Mouse (Mus musculus) forebrain, embryonic 15.5 days (tissue): ENCODE measurements around the gene Eefsec. TPM values are rescaled to one million over a fixed set of nuclear protein-coding genes. Genes with fewer than 3 reads are reported as not detected.

Experiments used
- ATAC-seq: fragments of 200-750 bp; cut with Nextera tagmentation; replicated peaks from 2 replicates; pipeline ENCODE4 v1.8.0; 2017; ENCODE audit warnings: mild to moderate bottlenecking, moderate TSS enrichment, moderate library complexity
- H3K27ac ChIP-seq: fragments of 300-500 bp; sonication (generic); replicated peaks from 2 replicates; pipeline ENCODE4 v1.5.1; 2015; ENCODE audit warnings: mild to moderate bottlenecking, inconsistent platforms
- H3K27me3 ChIP-seq: fragments of 300-500 bp; sonication (generic); 2 replicates; pipeline ENCODE4 v1.6.1; 2015; ENCODE audit warnings: inconsistent platforms
- H3K36me3 ChIP-seq: fragments of 300-500 bp; sonication (generic); 2 replicates; pipeline ENCODE4 v1.6.1; 2015; ENCODE audit warnings: mild to moderate bottlenecking, inconsistent platforms
- H3K4me1 ChIP-seq: fragments of 300-500 bp; sonication (generic); 2 replicates; pipeline ENCODE4 v1.6.1; 2015; ENCODE audit warnings: inconsistent platforms
- H3K4me2 ChIP-seq: fragments of 300-500 bp; sonication (generic); replicated peaks from 2 replicates; pipeline ENCODE4 v1.6.1; 2015; ENCODE audit warnings: mild to moderate bottlenecking, inconsistent platforms
- H3K4me3 ChIP-seq: fragments of 300-500 bp; sonication (generic); 2 replicates; pipeline ENCODE4 v1.5.1; 2015; ENCODE audit warnings: mild to moderate bottlenecking, inconsistent platforms
- H3K9ac ChIP-seq: fragments of 300-500 bp; sonication (generic); replicated peaks from 2 replicates; pipeline ENCODE4 v1.6.1; 2015; ENCODE audit warnings: mild to moderate bottlenecking, inconsistent platforms
- H3K9me3 ChIP-seq: fragments of 300-500 bp; sonication (generic); 2 replicates; pipeline ENCODE4 v1.6.1; 2016; ENCODE audit warnings: inconsistent platforms
- WGBS: fragments of 180-500 bp; shearing (Covaris S2); methylation state at CpG from one replicate; pipeline ENCODE4 v1.1.7; 2015; ENCODE audit warnings: mixed read lengths; 5-methylcytosine and 5-hydroxymethylcytosine counted together
- polyA plus RNA-seq: library from polyadenylated mRNA; unstranded; fragments of >200 nt; fragmentation: Nextera tagmentation; extraction: Ambion mirVana; gene quantifications from 2 replicates; pipeline ENCODE4 v1.2.1, GENCODE M21; 2015

The Eefsec gene
- polyA plus RNA-seq, 1 experiment from 2014 or later = 32.7 TPM

DNA sequence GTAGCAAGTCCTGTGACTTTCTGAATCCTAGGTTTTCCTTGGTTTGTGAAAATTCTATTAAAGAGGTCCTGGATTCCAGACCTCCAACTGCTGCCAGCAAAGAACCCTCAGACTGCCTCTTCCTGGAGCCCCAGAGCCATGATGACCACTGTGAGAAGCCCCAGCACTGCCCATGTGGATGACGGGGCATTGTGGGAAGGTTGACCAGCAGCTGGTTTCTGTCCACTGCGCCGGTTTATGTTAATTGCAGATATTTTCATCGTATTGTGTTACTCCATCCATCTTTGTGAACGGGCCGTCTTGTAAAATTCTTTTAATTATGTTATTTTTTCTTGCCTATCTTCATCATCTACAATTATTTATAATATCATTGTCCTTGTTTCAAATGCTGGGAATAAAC is 171.7 kb downstream of the Eefsec start:
- WGBS = 91% methylated on average over 6 of the region's 6 CpGs
- ATAC-seq = no peak

DNA sequence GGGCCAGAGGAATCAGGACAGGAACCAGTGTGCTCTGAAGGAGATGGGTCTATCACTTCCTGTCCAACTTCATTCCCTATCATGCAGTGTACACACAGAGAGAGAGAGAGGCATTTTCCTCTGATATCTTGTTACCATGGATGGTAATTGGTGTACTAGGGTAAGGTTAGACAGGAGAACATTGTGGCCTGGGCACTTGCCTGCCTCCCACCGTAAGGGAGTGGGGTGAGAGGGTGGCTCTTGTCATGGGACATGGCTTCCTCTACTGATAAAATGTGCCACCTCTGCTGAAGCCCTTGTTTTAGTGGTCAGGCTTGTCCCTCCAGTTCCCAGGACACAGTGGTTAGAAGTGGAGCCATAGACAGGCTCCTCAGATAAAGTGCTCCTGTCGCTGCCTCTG is 178.4 kb downstream of the Eefsec start:
- H3K36me3 ChIP-seq = no peaks in the 10 kb centered on the region
- no peaks in the 10 kb centered on the region for H3K27me3 ChIP-seq
- H3K4me2 ChIP-seq = no peak overlapping the region
- H3K27ac ChIP-seq = no peak overlapping the region
- peaks cover 6% of the 10 kb centered on the region for H3K4me1 ChIP-seq
- WGBS = 87% methylated on average over 2 of the region's 2 CpGs
- H3K9me3 ChIP-seq = no peaks in the 10 kb centered on the region
- H3K9ac ChIP-seq = no peak overlapping the region
- no peak for ATAC-seq
- H3K4me3 ChIP-seq = no peak overlapping the region

More for the DNA sequence above, 171.7 kb downstream of the Eefsec start:
- no peak overlapping the region for H3K4me3 ChIP-seq
- H3K9me3 ChIP-seq = no peaks in the 10 kb centered on the region
- no peak overlapping the region for H3K4me2 ChIP-seq
- H3K36me3 ChIP-seq = no peaks in the 10 kb centered on the region
- no peak overlapping the region for H3K27ac ChIP-seq
- H3K4me1 ChIP-seq = peaks cover 6% of the 10 kb centered on the region
- H3K9ac ChIP-seq = no peak overlapping the region
- H3K27me3 ChIP-seq = no peaks in the 10 kb centered on the region

DNA sequence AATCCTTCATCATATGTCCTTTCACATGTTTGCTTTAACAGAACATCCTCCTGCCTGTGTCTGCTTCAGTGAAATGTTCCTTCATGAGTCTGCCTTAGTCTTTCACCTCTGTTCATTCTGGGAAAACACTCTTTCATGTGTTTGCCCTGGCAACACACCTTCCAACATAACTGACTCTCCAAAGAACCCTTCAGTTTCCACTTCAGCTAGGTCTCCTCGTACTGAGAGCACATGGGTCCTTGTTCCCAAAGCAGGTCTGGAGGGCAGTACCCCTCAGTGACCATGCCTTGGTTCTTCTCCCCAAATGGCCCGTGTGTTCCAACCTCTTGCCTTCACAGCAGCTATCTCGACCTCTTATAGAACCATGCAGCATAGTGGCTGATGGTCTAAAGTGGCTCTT is 179.3 kb downstream of the Eefsec start:
- no peak overlapping the region for H3K27ac ChIP-seq
- H3K9ac ChIP-seq = no peak overlapping the region
- no peak overlapping the region for H3K4me2 ChIP-seq
- H3K36me3 ChIP-seq = no peaks in the 10 kb centered on the region
- no peak for ATAC-seq
- no peak overlapping the region for H3K4me3 ChIP-seq
- H3K9me3 ChIP-seq = no peaks in the 10 kb centered on the region
- H3K4me1 ChIP-seq = peaks cover 12% of the 10 kb centered on the region
- 86% methylated on average over 3 of the region's 3 CpGs for WGBS
- no peaks in the 10 kb centered on the region for H3K27me3 ChIP-seq

DNA sequence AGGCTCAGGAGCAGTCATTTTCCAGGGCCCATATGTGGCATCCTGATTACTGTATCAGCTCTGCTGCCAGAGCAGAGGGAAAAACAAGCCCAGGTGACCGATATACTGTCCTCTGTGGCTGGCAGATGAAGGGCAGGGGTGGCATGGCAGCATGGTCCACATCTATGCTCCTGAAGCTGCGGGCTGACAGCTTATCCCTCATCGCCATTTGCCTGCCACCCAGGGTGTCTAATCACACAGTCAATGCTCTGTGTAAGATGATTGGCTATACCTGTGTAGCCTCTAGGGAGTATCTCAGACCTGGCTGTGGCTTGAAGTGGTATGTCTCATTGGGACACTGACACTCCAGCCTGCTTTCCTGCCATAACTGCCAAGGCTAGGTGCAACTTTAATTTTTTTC is 180.3 kb downstream of the Eefsec start:
- peaks cover 7% of the 10 kb centered on the region for H3K4me1 ChIP-seq
- H3K36me3 ChIP-seq = no peaks in the 10 kb centered on the region
- no peak overlapping the region for H3K4me3 ChIP-seq
- ATAC-seq = no peak
- H3K27ac ChIP-seq = no peak overlapping the region
- no peak overlapping the region for H3K9ac ChIP-seq
- WGBS = 79% methylated on average over 3 of the region's 3 CpGs
- H3K4me2 ChIP-seq = no peak overlapping the region
- H3K9me3 ChIP-seq = no peaks in the 10 kb centered on the region
- no peaks in the 10 kb centered on the region for H3K27me3 ChIP-seq

DNA sequence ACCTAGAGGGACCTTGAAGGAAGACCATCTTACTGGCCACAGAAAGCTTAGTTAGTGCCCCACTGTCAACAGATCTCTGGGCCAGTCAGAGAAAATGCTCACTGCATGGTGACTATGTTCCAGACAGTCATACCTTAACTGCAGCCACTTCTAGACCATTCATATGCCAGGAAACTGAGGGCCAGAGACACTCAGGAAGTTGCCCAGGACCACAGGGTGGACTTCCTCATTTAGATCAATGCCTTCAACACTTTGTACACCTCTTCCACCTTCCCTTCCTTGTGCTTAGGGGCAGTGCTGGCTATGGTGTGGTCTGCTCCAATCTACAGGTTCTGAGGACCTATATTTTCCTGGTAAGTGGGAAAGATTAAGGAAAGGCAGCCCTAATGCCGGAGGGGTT is 181.0 kb downstream of the Eefsec start:
- no peak for ATAC-seq

DNA sequence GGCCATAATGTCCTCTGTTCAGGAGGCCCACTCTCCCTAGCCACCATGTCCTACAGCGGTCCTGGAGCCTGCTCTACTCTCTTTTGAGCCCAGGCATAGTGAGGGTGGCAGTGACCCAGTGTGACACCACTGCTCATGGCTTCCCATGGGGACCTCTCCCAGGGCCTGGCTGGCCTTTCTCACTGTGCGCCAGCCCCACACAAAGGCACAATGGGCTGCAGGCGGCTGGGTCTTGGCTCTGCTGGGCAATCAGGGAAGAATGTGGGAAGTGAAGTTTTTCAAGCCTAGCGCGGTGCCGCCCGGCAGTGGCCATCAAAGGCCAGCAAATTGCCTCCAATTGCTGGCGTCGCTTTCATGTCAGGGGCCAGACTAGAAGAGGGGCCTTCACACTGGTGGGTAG is 184.2 kb downstream of the Eefsec start:
- ATAC-seq = no peak; the same call in 1 of the 2 replicates
- no peak overlapping the region for H3K9ac ChIP-seq

More for the DNA sequence above, 181.0 kb downstream of the Eefsec start:
- Histone ChIP-seq H3K27me3 (no peaks in the 10 kb centered on the region), H3K27ac (no peak overlapping the region), H3K4me3 (no peak overlapping the region), H3K4me2 (no peak overlapping the region), H3K9me3 (no peaks in the 10 kb centered on the region), H3K9ac (no peak overlapping the region), H3K36me3 (no peaks in the 10 kb centered on the region), H3K4me1 (peaks cover 7% of the 10 kb centered on the region)
- WGBS = 100% methylated on average over 1 of the region's 1 CpGs

DNA sequence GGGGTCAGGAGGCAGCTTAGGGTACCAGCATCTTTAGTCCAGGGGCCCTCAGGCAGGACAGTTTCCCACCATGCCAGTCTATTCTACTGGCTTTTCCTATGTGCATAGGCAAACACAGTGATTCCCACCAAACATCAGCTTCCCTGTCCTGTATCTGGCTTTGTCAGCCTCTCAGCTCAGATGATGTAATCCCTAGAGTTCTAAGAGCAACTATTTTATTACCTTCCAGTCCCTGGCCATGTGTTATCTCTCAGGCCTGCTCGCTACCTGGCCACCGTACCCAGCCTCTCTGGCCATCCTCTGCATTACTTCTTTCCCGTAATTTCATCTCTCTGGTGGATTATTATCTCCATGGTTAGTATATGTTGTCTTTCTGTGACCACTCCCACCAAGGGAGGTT is 185.7 kb downstream of the Eefsec start:
- no peak overlapping the region for H3K9ac ChIP-seq
- no peak overlapping the region for H3K4me2 ChIP-seq
- no peaks in the 10 kb centered on the region for H3K36me3 ChIP-seq
- H3K9me3 ChIP-seq = no peaks in the 10 kb centered on the region
- peaks cover 7% of the 10 kb centered on the region for H3K4me1 ChIP-seq
- WGBS = 96% methylated on average over 3 of the region's 3 CpGs
- ATAC-seq = no peak
- H3K27ac ChIP-seq = no peak overlapping the region
- no peak overlapping the region for H3K4me3 ChIP-seq
- H3K27me3 ChIP-seq = no peaks in the 10 kb centered on the region

More for the DNA sequence above, 184.2 kb downstream of the Eefsec start:
- Histone ChIP-seq H3K4me1 (peaks cover 7% of the 10 kb centered on the region), H3K4me3 (no peak overlapping the region), H3K27me3 (no peaks in the 10 kb centered on the region), H3K36me3 (no peaks in the 10 kb centered on the region), H3K4me2 (no peak overlapping the region), H3K9me3 (no peaks in the 10 kb centered on the region), H3K27ac (no peak overlapping the region)
- 23% methylated on average over 9 of the region's 9 CpGs for WGBS

DNA sequence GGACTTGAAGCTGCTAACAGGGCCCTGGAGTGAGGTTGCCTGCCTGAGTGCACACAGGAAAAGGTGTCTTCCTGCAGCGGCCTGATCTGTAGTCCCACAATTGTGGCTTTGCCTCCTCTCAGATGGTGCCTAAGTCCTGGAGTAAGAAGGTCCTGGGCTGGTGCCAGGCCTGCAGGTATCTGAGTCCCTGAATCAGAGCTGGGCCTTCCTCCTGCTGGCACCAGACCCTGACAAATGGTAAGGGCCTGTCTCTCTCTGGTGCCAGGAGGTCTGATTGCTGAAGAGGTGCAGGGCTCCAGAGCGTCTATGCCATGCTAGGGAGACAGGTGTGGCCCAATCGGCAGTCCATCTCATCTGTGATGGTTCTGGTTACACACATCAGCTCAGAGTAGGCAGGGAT is 186.7 kb downstream of the Eefsec start:
- no peak overlapping the region for H3K4me3 ChIP-seq
- ATAC-seq = no peak
- H3K4me2 ChIP-seq = no peak overlapping the region
- H3K27ac ChIP-seq = no peak overlapping the region
- H3K36me3 ChIP-seq = no peaks in the 10 kb centered on the region
- 98% methylated on average over 3 of the region's 3 CpGs for WGBS
- no peaks in the 10 kb centered on the region for H3K9me3 ChIP-seq
- H3K27me3 ChIP-seq = no peaks in the 10 kb centered on the region
- no peak overlapping the region for H3K9ac ChIP-seq
- H3K4me1 ChIP-seq = peaks cover 7% of the 10 kb centered on the region

DNA sequence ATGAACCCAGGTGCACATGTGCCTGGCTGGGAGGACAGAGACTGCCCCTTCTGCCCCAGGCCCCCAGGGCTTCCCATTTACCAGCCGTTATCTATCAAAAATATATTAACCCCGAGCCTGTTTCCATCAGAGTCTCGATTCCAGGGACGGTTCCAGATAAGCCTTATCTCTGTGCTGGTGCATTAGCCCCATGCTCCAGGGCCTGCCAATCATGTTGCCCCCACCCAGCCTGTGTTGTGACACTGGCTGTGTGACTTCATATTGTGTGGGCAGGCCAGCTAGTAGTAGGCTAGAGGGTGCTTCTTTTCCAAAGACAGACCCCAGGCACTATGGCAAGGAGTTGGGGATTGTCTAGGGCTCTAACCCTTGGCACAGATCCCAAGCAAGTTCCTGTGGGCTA is 190.9 kb downstream of the Eefsec start:
- no peak overlapping the region for H3K4me3 ChIP-seq
- H3K36me3 ChIP-seq = no peaks in the 10 kb centered on the region
- H3K27me3 ChIP-seq = no peaks in the 10 kb centered on the region
- H3K4me1 ChIP-seq = no peaks in the 10 kb centered on the region
- no peak for ATAC-seq
- no peak overlapping the region for H3K27ac ChIP-seq
- H3K9ac ChIP-seq = no peak overlapping the region
- H3K4me2 ChIP-seq = no peak overlapping the region
- 92% methylated on average over 4 of the region's 4 CpGs for WGBS
- H3K9me3 ChIP-seq = no peaks in the 10 kb centered on the region

DNA sequence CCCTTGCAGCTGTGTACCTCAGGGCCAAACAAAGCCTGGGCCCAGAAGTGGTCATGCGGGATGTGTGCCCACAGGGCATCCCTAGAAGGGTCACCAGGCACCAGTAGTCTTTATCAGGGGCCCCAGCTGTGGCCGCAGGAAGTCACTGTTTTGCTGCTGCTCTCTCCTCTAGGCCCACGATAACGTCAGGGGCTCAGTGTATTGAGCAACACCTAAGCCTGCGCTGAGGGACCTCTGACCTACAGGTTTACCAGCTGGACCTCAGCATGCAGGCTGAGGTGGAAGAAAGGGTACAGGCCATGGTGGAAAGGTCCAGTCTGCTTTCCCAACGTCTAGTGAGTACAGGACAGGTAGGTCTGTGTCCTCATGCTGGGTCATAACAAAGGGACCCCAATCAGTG is 192.3 kb downstream of the Eefsec start:
- H3K9me3 ChIP-seq = no peaks in the 10 kb centered on the region
- no peak overlapping the region for H3K4me3 ChIP-seq
- no peak overlapping the region for H3K9ac ChIP-seq
- no peaks in the 10 kb centered on the region for H3K4me1 ChIP-seq
- WGBS = 81% methylated on average over 6 of the region's 6 CpGs
- H3K4me2 ChIP-seq = no peak overlapping the region
- no peaks in the 10 kb centered on the region for H3K27me3 ChIP-seq
- no peak overlapping the region for H3K27ac ChIP-seq
- no peak for ATAC-seq
- no peaks in the 10 kb centered on the region for H3K36me3 ChIP-seq

DNA sequence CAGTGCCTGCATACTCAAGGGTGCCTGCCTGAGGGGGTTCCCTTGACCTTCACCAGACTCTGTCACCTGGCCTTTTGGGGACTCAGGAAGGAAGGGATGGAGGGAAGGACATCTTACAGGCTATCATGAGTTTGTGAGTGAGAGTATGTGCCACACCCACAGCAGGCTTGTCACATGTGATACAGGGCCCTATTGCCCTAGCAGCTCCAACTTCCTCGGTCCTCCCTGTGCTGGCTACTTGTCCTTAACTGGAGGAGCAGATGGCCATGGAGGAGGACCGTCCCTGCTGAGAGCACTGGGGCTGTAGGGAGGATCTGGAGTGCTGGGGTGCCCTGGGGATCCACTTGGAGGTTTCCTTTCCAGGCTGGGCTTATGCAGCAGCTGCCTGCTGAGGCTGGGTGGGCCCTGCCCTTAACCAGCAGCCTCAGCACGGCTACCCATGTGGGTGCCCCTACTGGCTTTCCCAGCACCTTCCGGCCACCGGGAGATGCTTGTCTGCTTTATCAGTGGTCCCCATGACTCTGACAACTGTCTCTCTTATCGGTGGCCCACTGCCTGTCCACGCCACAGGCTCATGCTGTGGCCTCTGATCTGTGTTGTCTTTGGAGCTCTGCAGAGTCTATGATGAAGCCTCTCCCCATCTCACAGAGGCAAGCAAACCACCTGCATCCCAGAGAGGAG is 194.4 kb downstream of the Eefsec start:
- no peaks in the 10 kb centered on the region for H3K4me1 ChIP-seq
- H3K27me3 ChIP-seq = no peaks in the 10 kb centered on the region
- H3K36me3 ChIP-seq = no peaks in the 10 kb centered on the region
- H3K9ac ChIP-seq = no peak overlapping the region
- H3K9me3 ChIP-seq = no peaks in the 10 kb centered on the region
- WGBS = 80% methylated on average over 7 of the region's 7 CpGs
- no peak overlapping the region for H3K4me2 ChIP-seq
- ATAC-seq = no peak
- H3K4me3 ChIP-seq = no peak overlapping the region
- H3K27ac ChIP-seq = no peak overlapping the region

DNA sequence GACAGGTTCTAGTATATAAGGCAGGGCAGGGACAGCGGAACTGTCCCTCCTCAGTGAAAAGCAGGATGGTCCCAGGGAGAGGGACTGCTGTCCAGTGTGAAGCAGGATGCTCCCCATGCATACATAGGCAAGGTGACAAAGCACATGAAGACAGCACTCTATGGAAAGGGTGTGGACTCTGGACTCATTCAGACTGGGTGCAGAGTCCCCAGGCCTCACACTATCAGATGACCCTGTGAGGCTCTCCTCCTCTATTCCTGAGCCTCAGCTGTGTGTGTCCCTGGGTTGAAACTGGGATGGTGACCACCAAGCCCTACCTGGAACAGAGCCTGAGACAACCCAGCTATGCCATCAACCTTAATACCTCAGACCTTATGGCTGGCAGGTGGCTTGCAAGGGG is 194.9 kb downstream of the Eefsec start:
- Histone ChIP-seq H3K27ac (no peak overlapping the region), H3K4me3 (no peak overlapping the region), H3K4me2 (no peak overlapping the region), H3K36me3 (no peaks in the 10 kb centered on the region), H3K9ac (no peak overlapping the region), H3K9me3 (no peaks in the 10 kb centered on the region), H3K27me3 (no peaks in the 10 kb centered on the region), H3K4me1 (no peaks in the 10 kb centered on the region)
- 95% methylated on average over 1 of the region's 1 CpGs for WGBS
- ATAC-seq = no peak

DNA sequence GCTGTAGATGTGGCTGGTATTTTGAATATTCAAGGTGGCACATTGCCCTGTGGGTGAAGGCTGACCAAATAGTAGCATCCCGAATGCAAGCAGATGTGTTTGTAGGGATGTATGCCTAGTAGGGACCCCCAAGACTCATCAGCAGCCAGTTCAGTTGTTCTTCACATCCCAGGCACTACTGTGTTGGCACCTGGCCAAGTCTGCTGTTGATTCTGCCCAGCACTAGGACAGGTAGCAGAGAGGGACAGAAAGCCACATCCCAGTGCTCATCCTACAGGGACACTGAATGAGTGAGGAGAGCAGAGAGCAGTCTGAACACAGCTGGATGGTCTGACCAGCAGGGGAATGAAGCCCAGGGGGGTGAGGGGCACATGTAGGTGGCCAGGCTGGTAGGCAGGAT is 197.1 kb downstream of the Eefsec start:
- no peak overlapping the region for H3K4me2 ChIP-seq
- no peaks in the 10 kb centered on the region for H3K9me3 ChIP-seq
- no peaks in the 10 kb centered on the region for H3K36me3 ChIP-seq
- no peaks in the 10 kb centered on the region for H3K4me1 ChIP-seq
- ATAC-seq = no peak
- H3K9ac ChIP-seq = no peak overlapping the region
- no peak overlapping the region for H3K27ac ChIP-seq
- H3K27me3 ChIP-seq = no peaks in the 10 kb centered on the region
- no peak overlapping the region for H3K4me3 ChIP-seq
- 81% methylated on average over 1 of the region's 1 CpGs for WGBS
